Mouse (Mus musculus) E14TG2a.4 (cell line): ENCODE results near the gene Acaa1b.

Experiments
- H3K27me3 ChIP-seq: 2 replicates; pipeline ENCODE4 v1.6.1; 2014; ENCODE audit warnings: low read length, control low read depth; ENCODE audit not compliant: insufficient read depth
- H3K36me3 ChIP-seq: 2 replicates; pipeline ENCODE4 v1.6.1; 2014; ENCODE audit warnings: low read length, control low read depth; ENCODE audit not compliant: insufficient read depth
- H3K4me1 ChIP-seq: replicated peaks from 2 replicates; pipeline ENCODE4 v1.6.1; 2014; ENCODE audit warnings: low read depth, low read length, control low read depth
- H3K4me3 ChIP-seq: replicated peaks from 2 replicates; pipeline ENCODE4 v1.5.1; 2014; ENCODE audit warnings: mild to moderate bottlenecking, low read length
- H3K9me3 ChIP-seq: 2 replicates; pipeline ENCODE4 v1.6.1; 2014; ENCODE audit warnings: low read length, control low read depth
- CTCF ChIP-seq: conservative IDR thresholded peaks from 2 replicates; pipeline ENCODE4 v1.5.1; 2014; ENCODE audit warnings: low read length
- NANOG ChIP-seq: IDR thresholded peaks from 2 replicates; pipeline ENCODE4 v1.6.1; 2014; ENCODE audit warnings: borderline replicate concordance, low read length, mixed read lengths
- POU5F1 ChIP-seq: IDR thresholded peaks from 2 replicates; pipeline ENCODE4 v1.6.1; 2014; ENCODE audit warnings: low read length, borderline replicate concordance

The Acaa1b gene

DNA sequence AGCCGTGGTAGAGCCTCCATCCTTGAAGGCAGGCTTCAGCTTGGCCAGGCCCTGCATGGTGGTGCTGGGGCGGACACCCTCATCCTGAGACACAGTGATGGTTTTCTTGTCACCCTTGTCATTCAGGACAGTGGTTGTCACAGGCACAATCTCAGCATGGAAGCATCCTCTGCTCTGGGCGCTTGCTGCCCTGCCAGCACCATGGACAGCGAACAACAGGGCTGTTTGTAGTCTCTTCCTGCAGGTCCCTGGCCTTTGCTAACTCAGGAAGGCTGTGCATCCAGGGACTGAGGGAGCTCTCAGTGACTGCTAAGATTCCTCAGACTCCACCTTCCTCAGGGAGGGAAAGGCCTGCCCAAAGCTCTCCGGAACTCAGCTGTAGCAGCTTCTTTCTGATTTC, 7.3 kb downstream of the Acaa1b start:
- Histone ChIP-seq H3K9me3 (no peaks in the 10 kb centered on the region), H3K36me3 (no peaks in the 10 kb centered on the region), H3K4me3 (no peak overlapping the region), H3K27me3 (peaks cover 38% of the 10 kb centered on the region), H3K4me1 (peaks cover 35% of the 10 kb centered on the region)
- TF ChIP-seq POU5F1 = no peak
- TF ChIP-seq NANOG = no peak
- TF ChIP-seq CTCF = no peak

DNA sequence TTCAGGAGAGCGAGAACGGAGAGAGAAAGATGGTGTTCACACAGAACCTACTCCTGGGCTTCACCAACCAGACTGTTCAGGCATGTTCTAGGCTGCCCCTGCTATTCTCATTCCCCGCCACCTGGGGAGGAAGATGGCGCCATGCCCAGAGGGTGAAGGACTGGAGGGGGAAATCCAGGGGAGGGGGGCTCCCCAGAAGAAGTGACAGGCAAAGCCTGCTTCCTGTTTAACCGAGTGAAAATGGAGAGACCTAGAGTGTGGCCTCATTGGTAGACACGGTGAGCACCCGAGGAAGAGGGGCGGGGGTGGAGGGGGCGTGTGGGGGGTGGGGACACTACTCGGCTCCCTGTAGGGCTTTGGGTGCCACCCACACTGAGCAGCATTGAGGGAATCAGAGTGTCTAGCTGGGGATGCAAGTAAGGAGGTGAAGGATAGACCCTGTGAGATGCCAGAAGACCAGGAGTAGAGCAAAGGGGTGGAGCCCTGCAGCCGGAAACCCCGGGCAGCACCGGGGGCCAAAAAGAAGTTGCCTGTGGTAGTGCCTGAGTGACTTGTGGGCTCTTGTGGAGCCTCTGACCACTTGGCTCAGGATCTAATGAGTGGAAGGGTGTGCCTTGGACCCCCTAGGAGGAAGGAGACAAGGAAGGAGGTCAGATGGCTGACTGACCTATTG, 10.7 kb downstream of the Acaa1b start:
- Histone ChIP-seq H3K4me1 (peaks cover 61% of the 10 kb centered on the region), H3K27me3 (peaks cover 19% of the 10 kb centered on the region), H3K9me3 (no peaks in the 10 kb centered on the region), H3K4me3 (no peak overlapping the region), H3K36me3 (no peaks in the 10 kb centered on the region)
- TF ChIP-seq NANOG = no peak

DNA sequence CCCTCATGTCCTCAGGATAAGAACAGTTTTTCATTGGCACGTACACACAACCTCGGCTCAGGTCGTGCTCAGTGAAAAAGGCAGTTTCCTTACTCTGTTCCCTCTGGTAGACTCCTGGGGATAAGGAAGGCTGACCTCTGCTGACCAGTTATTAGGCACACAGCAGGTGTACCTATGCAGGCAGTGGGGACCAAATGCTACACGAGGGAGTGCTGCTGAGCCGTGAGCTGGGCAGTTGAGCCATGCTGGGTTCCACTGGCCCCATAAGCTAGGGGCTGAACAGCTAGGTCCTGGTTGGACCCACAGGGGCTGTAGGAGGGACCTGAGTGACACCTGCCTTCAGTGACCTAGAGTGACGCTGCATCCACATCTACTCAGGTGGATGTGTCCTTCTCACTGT, 11.3 kb downstream of the Acaa1b start:
- no peak overlapping the region for H3K4me3 ChIP-seq
- peaks cover 25% of the 10 kb centered on the region for H3K27me3 ChIP-seq
- no peaks in the 10 kb centered on the region for H3K9me3 ChIP-seq
- no peaks in the 10 kb centered on the region for H3K36me3 ChIP-seq
- H3K4me1 ChIP-seq = peaks cover 57% of the 10 kb centered on the region
- TF ChIP-seq CTCF (no peak), POU5F1 (no peak), NANOG (no peak)

- H3K9me3 ChIP-seq = no peaks in the 10 kb centered on the region
- peaks cover 52% of the 10 kb centered on the region for H3K4me1 ChIP-seq
- no peak for TF ChIP-seq CTCF
- TF ChIP-seq NANOG = no peak
- TF ChIP-seq POU5F1 = no peak
- peaks cover 28% of the 10 kb centered on the region for H3K27me3 ChIP-seq
- H3K36me3 ChIP-seq = no peaks in the 10 kb centered on the region
- H3K4me3 ChIP-seq = no peak overlapping the region
Measured at GRCm38 (mm10) chr9:119145137-119145536, 11.8 kb downstream of the Acaa1b start.

GRCm38 (mm10) chr9:119144696-119145095, 12.2 kb downstream of the Acaa1b start:
- Histone ChIP-seq H3K4me3 (no peak overlapping the region), H3K36me3 (no peaks in the 10 kb centered on the region), H3K4me1 (peaks cover 48% of the 10 kb centered on the region), H3K9me3 (no peaks in the 10 kb centered on the region), H3K27me3 (peaks cover 28% of the 10 kb centered on the region)
- TF ChIP-seq NANOG (no peak), CTCF (no peak), POU5F1 (no peak)

- peaks cover 38% of the 10 kb centered on the region for H3K27me3 ChIP-seq
- no peaks in the 10 kb centered on the region for H3K36me3 ChIP-seq
- peaks cover 48% of the 10 kb centered on the region for H3K4me1 ChIP-seq
- H3K9me3 ChIP-seq = no peaks in the 10 kb centered on the region
- H3K4me3 ChIP-seq = no peak overlapping the region
- TF ChIP-seq CTCF = no peak
- no peak for TF ChIP-seq NANOG
- no peak for TF ChIP-seq POU5F1
Measured at GRCm38 (mm10) chr9:119143372-119143771, 13.5 kb downstream of the Acaa1b start.

DNA sequence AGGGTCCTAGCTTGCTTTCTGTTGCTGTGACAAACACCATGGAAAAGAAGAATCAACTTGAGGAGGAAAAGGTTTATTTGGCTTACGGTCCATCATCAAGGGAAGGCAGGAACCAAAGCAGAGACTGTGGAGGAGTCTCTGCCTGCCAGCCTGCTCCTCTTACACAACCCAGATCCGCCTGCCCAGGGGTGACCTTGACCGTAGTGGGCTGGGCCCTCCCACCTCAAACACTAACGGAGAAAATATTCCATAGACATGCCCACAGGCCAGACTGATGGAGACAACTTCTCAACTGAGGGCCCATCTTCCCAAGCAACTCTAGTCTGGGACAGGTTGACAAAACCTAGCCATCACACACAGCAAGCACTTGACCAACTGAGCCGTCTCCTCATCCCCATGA, 14.8 kb downstream of the Acaa1b start:
- Histone ChIP-seq H3K27me3 (peaks cover 44% of the 10 kb centered on the region), H3K4me3 (peak overlapping the region; percentile 68), H3K9me3 (no peaks in the 10 kb centered on the region), H3K36me3 (no peaks in the 10 kb centered on the region), H3K4me1 (peaks cover 60% of the 10 kb centered on the region)
- TF ChIP-seq NANOG (no peak), CTCF (no peak), POU5F1 (no peak)

- Histone ChIP-seq H3K4me3 (no peak overlapping the region), H3K9me3 (no peaks in the 10 kb centered on the region), H3K4me1 (peaks cover 36% of the 10 kb centered on the region), H3K36me3 (no peaks in the 10 kb centered on the region), H3K27me3 (peaks cover 45% of the 10 kb centered on the region)
- TF ChIP-seq CTCF (no peak), POU5F1 (no peak), NANOG (no peak)
Measured at GRCm38 (mm10) chr9:119138836-119139235, 18.1 kb downstream of the Acaa1b start.

DNA sequence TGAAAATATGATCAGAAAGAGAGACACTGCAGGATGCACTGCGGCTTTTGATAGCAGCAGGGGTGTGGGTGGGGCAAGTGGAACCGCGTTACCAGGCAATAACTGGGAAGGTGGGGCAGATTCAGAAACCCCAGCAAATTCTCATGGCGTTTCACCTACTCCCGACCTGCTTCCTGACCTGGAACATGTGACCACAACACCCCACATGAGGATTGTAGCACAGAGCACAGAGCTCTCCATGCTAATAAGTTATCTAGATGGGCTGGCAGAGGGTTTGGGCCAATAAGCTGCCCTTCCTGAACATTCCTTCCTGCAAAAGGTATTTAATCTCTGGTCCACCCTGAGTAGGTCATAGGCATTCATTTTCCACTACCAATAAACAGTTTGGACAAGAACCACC, 26.2 kb downstream of the Acaa1b start:
- no peak for TF ChIP-seq NANOG
- no peak for TF ChIP-seq CTCF
- no peak for TF ChIP-seq POU5F1
- no peaks in the 10 kb centered on the region for H3K36me3 ChIP-seq
- H3K27me3 ChIP-seq = 0 out of 2 replicates have a peak, but pooled peaks cover 3% of the 10 kb centered on the region

More for the DNA sequence above, 26.2 kb downstream of the Acaa1b start:
- Histone ChIP-seq H3K4me1 (peaks cover 7% of the 10 kb centered on the region), H3K4me3 (no peak overlapping the region), H3K9me3 (no peaks in the 10 kb centered on the region)
